Mouse (Mus musculus): ENCODE data around the gene Nfkbil1. TPM values are rescaled to one million over a fixed set of nuclear protein-coding genes. Genes with fewer than 3 reads are reported as not detected.

Nfkbil1 gene
- total RNA-seq, 4 experiments from 2014 or later = 8.2 to 9.4 (median 8.5) TPM

DNA sequence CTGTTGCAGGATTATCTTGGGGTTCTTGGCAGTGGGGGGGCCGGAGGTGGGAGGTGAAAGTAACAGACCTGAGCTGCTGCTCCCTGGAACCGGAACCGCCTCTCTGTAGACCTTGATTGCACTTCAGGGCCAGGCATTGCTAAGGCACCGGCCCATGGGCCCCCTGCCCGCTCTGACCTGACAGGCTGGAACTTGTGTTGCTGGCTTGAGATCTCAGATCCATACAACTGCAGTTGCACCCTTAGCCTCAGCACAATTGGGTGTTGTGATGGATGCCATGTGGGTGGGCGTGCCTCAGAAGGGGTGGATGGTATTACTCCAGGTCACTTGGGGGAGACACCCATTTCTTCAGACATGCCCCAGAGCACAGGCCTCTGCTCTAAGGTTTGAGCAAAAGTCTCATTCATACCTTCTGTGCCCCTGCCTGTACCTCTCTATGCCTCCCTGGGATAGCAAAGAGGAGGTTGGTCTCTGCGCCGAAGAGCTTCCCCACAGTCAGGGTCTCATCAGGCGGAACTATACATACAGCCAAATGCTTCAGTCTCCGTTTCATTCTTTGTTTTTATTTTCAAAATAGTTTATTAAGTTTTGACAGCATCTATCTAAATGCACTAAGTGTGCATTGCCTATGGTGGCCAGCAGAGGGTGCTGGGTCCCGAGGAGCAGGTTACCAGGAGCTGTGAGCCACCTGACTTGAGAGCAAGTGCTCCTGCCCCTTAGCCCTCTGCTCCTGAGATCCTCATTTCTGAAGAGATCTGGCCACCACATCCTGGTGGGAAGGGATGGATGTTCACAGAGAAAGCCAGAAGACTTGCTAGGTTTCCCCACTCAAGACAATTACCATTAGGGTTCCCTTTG is 18.9 kb upstream of the Nfkbil1 start:
- no peak for DNase-seq (ENCODE audit: low spot score)

DNA sequence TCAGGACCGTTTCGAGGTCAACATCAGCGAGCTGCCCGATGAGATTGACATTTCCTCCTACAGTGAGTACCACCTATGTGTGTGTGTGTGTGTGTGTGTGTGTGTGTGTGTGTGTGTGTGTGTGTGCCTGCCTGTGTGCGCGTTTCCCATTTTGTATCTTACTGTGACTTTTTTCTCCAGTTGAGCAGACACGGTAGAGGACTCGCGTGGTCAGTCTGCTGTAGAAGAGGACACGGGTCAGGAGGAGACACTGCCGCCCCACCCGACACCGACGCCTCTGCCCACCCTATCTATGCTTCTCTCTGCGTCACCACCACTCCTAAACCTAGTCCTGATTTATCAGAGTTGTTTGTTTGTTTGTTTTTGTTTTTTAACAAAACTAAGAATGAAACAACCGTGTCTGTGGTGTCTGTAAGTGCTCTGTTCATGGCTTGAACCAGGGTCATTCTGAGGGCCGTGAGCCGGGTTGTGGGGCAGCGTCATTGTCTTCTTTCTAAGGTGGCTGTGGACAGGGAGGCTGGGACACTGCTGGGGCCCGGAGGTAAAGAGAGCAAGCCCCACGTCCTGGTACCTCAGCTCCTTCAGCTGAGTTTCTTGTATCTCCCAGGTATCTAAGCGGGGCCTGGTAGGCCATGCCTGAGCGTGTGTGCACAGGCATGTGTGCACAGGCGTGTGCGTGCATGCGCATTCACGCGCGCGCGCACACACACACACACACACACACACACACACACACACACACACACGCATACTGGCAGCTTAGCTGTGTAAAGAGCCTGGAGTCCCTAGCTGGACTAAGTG is 17.9 kb upstream of the Nfkbil1 start:
- no peak for DNase-seq (ENCODE audit: low spot score)

DNA sequence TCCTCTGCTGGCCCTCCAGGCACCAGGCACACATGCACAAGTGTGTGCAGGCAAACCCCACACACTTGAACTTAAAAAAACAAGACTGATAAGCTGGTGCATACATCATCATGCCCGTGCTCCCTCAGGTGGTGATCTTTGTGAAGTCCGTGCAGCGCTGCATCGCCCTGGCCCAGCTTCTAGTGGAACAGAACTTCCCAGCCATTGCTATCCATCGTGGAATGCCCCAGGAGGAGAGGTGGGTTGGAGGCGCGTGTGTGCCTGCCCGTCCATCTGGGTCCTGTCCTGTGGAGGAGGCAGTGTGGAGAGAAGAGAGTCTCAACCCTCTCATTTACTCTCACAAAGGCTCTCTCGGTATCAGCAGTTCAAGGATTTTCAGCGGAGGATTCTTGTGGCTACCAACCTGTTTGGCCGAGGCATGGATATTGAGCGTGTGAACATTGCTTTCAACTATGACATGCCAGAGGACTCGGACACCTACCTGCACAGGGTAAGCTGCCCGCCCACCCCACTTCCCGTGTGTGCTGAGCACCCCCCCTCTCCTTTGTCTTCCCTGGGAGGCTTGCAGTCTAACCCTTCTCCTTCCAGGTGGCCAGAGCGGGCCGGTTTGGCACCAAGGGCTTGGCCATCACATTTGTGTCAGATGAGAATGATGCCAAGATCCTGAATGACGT is 17.2 kb upstream of the Nfkbil1 start:
- DNase-seq (ENCODE audit: low spot score) = no peak

DNA sequence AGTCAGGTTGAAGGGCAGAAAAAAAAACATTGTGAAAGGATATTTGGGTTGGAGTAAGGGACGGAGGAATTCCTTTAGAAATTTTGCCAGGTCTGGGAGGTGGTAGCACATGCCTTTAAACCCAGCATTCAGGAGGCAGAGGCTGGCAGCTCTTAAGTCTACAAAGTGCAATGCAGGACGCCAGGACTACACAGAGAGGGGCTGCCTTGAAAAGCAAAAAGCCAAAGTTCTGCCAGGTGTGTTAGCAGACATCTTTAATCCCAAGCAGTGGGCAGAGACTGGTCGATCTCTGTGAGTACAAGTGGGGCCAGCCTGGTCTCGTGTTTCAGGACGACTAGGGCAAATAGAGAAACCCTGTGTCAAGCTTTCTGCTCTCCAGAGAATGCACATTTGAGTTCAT is 16.4 kb upstream of the Nfkbil1 start:
- no peak for DNase-seq (ENCODE audit: low spot score)

DNA sequence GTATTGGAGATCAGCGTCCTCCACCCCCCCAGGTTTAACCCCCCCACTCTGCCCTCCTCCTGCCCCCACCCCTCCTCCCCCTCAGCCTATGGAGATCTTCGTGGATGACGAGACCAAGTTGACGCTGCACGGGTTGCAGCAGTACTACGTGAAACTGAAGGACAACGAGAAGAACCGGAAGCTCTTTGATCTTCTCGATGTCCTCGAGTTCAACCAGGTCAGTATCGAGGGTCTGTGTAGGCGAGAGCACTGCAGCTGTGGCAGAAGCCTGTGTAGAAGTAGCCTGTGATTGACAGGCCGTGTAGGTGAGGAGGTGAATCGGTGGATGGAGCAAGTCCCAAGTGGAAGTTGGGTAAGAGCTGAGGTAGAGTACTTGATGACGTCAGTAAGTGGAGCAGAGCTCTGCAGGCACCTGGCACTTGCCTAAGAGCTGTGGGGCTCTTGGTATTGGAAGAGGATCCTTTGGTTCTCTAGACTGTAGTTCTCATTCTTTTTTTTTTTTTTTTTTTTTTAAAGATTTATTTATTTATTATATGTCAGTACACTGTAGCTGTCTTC is 15.6 kb upstream of the Nfkbil1 start:
- no peak for DNase-seq (ENCODE audit: low spot score)

DNA sequence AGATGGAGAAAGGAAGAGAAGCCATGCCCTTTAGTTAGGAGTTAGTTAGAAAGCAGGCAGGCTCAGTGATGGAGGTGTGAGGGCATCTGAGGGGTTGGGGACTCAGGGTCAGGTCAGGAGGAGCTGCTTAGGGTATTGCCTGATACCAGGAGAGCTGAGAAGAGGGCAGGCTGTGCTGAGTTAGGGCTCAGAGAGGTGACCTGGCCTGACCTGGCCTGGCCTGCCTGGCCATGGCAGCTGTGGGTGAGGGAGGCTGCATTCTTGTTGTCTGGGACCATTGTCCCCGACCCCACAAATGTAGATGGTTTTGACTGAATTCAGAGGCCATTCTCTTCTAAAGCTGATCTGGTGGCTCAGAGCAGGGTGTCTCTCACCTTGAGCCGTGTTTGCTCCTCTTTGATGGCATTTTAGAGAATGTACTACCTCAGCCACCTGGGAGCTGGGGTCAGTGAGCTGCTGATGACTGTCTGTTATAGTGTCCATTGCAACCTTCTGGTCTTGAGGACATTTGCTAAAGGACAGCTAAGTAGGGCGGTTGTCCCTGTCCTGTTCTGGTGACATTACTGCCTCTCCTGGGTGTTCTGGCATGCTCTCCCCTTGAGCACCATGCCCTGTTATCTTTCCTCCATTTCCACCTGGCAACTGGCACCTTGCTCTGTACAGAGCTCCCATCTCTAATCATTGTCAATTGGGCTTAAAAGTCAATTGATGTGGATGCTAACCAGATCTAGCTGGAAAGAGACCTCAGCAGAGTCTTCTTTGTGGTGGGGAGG is 14.9 kb upstream of the Nfkbil1 start:
- DNase-seq (ENCODE audit: low spot score) = no peak

DNA sequence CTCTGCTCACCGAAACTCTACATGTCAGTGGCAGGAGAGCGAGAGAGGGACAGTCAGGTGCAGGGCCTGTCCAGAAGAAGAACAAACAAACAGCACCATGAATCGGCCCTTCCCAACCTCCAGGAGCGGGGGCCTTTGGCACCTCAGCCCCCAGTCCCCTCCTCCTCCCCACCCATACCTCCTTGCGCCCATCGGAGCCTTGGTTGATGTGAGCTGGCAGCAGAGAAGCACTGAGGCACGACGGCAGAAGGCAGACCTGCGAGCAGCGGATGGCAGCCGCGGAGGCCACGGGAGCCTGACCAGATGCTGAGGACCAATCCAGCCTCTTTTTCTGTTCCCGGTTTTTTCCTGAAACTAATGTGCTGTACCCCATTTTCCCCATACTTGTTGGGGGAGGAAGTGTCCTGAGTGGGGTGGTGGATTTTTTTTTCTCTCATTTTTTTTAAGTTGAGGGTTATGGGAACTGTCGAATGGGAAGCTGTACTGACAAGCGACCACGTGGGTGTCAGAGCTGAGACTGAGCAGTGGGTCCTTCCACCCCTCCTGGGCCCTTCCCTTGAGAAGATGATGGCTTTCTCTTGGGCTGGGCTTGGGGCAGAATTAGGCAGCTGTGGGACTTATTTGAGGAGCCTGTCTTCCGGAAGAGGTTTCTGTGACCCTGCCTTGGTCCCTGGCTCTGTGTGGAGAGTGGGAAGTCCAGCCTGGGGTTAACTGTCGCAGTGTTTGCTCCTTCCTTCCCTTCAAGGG is 14.0 kb upstream of the Nfkbil1 start:
- DNase-seq (ENCODE audit: low spot score) = no peak

DNA sequence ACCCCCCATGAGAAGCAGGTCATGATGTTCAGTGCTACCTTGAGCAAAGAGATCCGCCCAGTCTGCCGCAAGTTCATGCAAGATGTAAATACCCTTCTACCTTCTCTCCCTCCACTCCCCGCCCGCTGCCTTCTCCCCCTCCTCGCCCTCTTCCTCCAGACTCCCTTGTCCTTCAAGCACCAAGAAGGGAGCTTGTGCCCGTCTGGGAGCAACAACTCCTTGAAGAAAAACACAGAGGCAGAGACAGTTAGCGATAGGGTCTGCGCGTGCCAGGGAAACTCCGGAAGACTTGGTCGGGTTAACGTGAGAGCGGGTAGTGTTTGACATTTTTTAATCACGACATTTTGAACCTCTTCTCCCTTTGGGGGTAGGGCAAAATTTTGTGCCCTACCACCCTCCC is 13.4 kb upstream of the Nfkbil1 start:
- no peak for DNase-seq (ENCODE audit: low spot score)

DNA sequence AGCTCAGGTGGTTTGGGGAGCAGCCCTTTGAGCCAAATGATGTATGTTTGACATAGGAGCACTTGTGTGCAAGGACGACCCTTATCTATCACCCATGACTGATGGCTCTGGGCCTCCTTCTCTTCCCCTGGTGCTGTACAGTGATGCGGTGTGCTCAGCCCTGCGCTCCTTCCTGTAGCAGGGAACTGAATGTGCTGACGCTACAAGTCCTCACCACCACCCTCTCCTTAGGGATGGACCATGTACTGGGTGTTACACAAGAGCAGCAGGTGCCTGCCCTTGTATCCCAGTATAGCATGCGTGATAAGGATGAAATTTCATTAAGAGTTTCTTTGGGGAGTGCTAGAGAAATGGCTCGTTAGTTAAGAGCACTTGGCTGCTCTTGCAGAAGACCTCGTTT is 11.6 kb upstream of the Nfkbil1 start:
- no peak for DNase-seq (ENCODE audit: low spot score)

DNA sequence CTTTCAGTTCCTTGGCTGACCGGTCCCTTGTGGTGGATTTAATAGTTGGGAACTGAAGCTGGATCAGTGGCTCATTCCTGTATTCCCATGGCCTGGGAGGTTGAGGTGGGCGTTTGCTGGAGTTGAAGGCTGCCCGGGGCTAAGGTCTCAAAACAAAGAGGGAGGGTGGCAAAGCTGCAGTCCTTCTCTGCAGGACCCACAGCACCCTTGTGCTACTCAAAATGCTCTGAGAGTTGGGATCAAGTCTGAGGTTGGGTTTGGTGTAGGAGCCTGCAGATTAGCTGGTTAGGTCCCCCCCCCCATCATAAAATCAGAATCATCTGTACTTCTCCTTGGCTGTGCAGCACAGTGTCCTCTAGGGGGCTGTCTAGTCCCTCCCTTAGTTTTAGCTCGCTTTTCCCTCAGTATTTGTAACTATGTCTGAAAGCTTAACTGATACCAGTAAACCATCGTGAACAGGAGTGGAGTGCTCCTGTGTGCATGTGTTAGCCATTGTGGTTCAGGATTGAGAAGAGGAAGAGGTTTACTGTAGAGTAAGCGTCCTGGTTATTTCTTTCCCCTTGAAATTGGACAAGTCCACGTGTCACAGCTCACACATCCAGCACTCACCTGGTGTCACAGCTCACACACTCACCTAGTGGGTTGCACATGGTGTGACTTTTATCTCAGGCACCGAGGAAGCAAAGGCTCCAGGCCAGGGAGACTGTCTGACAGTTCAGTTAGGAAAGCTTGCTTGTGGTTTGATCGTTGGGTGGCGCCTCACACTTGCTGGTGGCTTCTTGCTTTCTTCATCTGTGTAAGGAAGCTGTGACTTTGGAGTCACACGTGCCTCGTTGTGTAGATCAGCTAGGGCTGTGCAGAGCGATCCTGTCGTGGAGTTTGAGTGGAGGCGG is 10.4 kb upstream of the Nfkbil1 start:
- no peak for DNase-seq (ENCODE audit: low spot score)

DNA sequence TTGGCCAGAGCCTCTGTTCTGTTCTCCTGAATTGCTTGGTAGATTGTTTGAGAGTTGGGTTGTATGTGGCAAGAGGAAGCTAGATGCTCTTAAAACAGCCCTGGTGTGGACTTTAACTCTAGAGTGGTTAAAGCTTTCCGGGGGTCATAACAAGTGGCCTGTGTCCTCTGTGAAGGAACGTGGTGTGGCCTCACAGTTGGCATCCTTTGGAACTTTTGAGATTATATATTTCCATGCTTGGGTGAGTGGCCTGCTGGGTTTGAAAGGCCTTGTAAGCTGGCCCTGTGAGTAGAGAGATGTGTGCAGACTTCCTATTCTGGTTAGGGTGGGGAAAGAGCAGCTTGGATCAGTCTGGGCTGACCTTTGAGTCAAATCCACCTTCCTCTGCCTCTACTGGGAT is 9.4 kb upstream of the Nfkbil1 start:
- DNase-seq (ENCODE audit: low spot score) = no peak

DNA sequence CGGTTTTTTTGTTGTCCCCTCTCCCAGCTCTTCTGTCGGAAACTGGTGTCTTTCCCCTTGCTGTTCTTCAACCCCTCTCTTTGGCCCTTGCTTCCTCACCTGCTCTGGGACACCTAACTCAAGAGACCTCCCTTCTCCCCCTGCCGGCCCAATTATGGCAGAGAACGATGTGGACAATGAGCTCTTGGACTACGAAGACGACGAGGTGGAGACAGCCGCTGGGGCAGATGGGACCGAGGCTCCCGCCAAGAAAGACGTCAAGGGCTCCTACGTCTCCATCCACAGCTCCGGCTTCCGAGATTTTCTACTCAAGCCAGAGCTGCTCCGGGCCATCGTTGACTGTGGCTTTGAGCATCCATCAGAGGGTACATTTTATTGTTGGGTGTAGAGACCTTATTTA is 7.5 kb upstream of the Nfkbil1 start:
- no peak for DNase-seq (ENCODE audit: low spot score)

DNA sequence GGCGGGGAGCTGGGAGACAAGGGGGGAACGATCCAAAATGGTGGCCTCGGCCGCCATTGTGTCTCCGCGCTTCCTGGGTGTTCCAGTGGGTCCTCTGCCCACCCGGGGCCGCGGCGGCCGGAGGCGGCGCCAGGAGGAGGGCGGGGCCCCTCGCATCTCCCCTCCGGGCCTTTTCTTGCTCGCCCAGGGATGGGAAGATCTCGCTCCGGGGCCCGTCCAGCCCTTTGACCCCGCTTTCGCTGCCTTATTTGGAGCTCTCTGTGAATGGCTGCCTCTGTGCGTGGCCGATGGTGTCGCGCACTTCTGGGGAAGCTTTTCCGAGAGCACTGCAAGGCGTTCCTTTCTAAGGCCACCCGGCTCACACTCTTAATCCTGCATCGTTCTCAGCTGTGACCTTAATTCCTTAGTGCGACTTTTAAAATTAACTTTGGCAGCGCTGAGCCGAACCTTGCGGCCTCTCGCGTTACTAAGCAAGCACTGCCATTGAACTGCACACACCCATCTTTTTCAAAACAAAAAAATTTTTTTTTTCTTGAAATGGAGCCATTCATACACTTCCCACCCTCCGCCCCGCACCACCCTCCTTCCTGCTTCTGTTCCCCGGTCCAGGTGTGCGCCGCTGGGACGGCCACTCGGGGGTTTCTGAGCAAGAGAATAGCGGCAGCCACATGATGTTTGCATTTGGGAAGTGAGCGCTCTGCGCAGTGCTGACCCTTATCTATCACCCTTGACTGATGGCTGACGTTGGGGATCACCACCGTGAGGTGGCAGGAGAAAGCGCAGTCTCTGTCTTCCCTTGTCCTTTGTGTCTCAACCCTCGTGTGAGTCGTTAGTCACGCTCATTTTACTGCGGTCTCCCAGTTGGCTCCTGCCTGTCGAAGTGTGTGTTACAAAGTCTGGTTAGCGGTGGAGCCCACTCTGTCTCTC is 6.7 kb upstream of the Nfkbil1 start:
- no peak for DNase-seq (ENCODE audit: low spot score)

DNA sequence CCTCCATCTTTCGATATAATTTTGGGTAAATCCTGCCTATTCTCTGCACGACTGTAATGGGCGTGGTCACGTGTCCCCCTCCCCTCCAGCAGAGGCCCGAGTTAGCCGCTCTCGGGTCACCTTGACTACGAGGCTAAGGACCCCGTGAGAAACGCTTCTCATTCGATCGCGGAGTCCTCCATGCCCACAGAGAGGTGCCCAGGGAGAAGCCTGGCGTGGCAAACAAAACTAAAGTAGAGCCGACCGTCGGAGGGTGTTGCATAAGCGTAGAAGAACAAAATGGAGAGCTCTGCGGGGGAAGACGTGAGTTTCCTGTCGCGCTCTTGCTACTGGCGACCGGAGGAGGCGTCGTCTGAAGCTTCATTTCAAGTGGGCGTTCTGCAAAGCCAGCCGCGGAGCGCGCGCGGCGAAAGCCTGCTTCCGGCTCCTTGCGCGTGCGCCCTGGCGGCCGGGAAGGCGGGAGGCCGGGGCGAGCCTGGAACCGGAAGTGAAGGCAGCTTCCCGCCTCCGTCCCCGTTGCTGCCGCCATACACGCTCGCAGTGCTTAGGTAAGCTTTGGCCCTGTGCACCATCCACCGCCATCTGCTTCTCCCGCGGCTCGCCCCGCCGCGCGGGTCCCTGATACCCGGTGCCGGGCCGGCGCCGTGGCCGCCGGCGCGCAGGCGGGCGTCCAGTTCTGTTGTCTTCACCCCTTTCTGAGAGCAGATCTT is 5.9 kb upstream of the Nfkbil1 start, which contains the start of gene Ddx39b:
Gene Ddx39b (plus strand): TSS at position 442 of the 710 bp plus-strand sequence.
- DNase-seq (ENCODE audit: low spot score) = peak; percentile 93

DNA sequence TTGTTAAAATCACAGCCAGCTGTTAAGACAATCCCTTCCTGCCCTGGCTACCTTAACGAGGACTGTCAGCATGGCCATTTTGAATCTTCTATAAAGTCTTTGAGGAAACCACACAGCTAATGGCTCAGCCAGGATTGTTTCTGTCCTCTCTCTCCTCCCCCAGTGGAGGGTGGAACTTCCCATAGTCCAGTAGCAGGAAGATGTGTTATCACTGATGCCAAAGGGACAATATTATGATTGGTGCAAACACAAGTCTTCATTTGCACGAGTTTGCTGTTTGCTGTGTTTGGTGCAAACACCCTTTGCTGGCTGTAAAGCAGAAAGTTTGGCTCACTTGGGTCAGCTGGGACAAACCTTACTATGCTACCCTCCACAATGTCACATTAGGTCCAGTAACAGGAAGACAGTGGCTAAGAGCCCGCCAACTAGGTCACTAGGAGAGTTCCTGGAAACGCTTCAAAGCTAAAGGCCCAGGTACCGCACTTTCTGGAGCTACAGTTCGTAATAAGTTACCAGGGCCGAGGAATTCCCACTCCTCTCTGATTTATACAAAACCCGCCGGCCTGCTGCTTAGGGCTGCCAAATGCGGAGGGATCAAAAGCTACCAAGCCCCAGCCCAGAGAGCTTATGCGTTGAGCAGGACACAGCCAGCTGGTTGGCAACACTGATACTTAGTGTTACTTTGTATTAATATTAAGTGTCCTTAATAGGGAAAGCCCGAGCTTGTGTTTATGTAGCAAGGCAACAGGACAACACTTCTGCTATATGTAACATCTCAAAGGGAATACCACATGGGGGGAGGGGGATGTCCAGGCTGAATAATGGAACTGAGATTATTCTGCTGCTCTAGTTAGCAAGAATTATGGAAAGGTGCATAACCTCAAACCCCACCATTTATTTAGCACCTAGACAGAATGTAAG is 5.1 kb upstream of the Nfkbil1 start:
- DNase-seq (ENCODE audit: low spot score) = no peak

DNA sequence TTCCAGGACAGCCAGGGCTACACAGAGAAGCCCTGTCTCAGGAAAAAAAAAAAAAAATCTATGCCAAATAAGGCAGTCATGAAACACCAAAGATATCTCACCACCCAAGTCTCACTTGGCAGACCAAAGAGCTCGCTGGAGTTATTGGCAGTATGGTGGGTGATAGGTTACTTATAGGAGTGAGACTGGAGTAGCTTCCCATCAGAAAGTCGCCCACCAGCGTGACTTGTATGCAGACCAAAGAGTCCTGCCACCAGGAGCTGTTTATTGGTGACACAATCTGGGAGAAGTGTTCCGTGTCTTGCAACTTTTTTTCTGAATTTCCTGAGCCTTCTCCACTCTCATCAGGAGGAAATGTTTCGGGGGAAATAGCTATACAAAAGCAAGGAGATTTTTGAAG is 4.1 kb upstream of the Nfkbil1 start:
- DNase-seq (ENCODE audit: low spot score) = no peak

DNA sequence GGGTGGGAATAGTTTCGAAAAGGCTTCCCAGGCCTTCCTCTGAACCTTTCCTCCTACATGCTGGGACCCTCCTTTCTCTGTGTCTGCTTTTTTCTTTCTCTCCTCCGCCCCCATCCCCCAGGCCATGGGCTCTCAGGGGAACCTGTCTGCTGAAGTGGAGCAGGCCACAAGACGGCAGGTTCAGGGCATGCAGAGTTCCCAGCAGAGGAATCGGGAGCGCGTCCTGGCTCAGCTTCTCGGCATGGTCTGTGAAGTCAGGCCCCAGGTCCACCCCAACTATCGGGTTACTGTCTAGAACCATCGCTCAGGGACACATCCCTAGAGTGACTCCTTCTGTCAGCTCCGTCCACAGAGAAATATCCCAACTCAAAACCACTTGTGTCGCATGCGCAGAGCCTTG is 1.9 kb upstream of the Nfkbil1 start:
- DNase-seq (ENCODE audit: low spot score) = no peak

Measured in heart, adult 8-10 months (tissue).